Mouse (Mus musculus) heart, adult 2 months (tissue): Measurements from ENCODE around the gene Pik3ca. TPM values are rescaled to one million over a fixed set of nuclear protein-coding genes. Genes with fewer than 3 reads are reported as not detected.

Experiments used
- DNase-seq, 2 experiments: peaks; one replicate each; pipeline ENCODE4 v3.0.0; 2021
- H3K27ac ChIP-seq: fragments of 200-600 bp; 2 replicates; pipeline ENCODE4 v1.8.1; 2022
- H3K27me3 ChIP-seq: fragments of 200-500 bp; 2 replicates; pipeline ENCODE4 v1.6.1; 2012; ENCODE audit warnings: mild to moderate bottlenecking, low read length, inconsistent platforms, mixed read lengths; ENCODE audit not compliant: control insufficient read depth, insufficient read depth
- H3K36me3 ChIP-seq: fragments of 200-500 bp; 2 replicates; pipeline ENCODE4 v1.6.1; 2012; ENCODE audit warnings: low read length, inconsistent platforms; ENCODE audit not compliant: control insufficient read depth, insufficient read depth
- H3K4me1 ChIP-seq: fragments of 200-500 bp; 2 replicates; pipeline ENCODE4 v1.6.1; 2011; ENCODE audit warnings: low read length; ENCODE audit not compliant: control insufficient read depth, insufficient read depth
- H3K4me3 ChIP-seq: fragments of 200-600 bp; 2 replicates; pipeline ENCODE4 v1.8.1; 2022
- H3K79me2 ChIP-seq: fragments of 200-500 bp; replicated peaks from 2 replicates; pipeline ENCODE4 v1.6.1; 2012; ENCODE audit warnings: mild to moderate bottlenecking, inconsistent platforms, low read length, moderate library complexity, mixed read lengths; ENCODE audit not compliant: control insufficient read depth, insufficient read depth
- H3K9ac ChIP-seq: fragments of 200-500 bp; 2 replicates; pipeline ENCODE4 v1.6.1; 2012; ENCODE audit warnings: low read depth, mild to moderate bottlenecking, control low read depth, inconsistent platforms, low read length, mixed read lengths
- CTCF ChIP-seq: fragments of 200-600 bp; IDR thresholded peaks from 2 replicates; pipeline ENCODE4 v1.8.1; 2022; ENCODE audit warnings: antibody characterized with exemption, mild to moderate bottlenecking, moderate library complexity
- EP300 ChIP-seq: fragments of 200-500 bp; IDR thresholded peaks from 2 replicates; pipeline ENCODE4 v1.6.1; 2011; ENCODE audit warnings: low read depth, low read length, control low read depth; ENCODE audit not compliant: insufficient read depth
- POLR2A ChIP-seq: fragments of 200-500 bp; IDR thresholded peaks from 2 replicates; pipeline ENCODE4 v1.6.1; 2011; ENCODE audit warnings: mild to moderate bottlenecking, low read depth, low read length, control low read depth; ENCODE audit not compliant: insufficient read depth
- WGBS: fragments of 180-500 bp; shearing (Covaris S2); methylation state at CpG from one replicate; pipeline ENCODE4 v1.1.7; 2018; 5-methylcytosine and 5-hydroxymethylcytosine counted together
- intact Hi-C: fragments of 180-260 bp; cut with DNase I; formaldehyde crosslinking; loops from one replicate; pipeline ENCODE4 v1.15.1; 2025
- polyA plus RNA-seq: library from polyadenylated mRNA; depleted of rRNA; stranded (reverse); fragments of >200 nt; gene quantifications from 2 replicates; pipeline ENCODE4 v1.2.3, GENCODE M21; 2012
- total RNA-seq, 2 experiments: library from RNA; stranded (reverse); gene quantifications; 2 replicates each; pipeline ENCODE4 v1.2.3; 2021

Pik3ca gene
- total and polyA plus RNA-seq, 3 experiments: 6.5 to 48.5 (median 43.5) TPM

DNA sequence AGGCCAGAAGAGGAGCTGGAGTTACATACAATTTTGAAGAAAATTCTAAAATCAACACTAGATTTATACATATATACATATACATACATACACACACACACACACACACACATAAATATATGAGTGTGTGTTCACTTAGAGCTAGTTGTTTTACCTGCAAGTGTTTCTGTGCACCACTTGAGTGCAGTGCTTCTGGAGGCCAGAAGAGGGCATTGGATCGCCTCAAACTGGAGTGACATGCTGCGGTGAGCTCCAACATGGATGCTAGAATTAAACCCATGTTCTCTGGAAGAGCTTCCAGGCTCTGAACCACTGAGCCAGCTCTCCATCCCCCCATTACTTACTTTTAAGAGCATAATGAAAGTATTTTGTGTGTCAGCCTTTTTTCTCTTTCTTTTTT, 17.6 kb upstream of the Pik3ca start:
- no peak overlapping the region for H3K9ac ChIP-seq
- H3K36me3 ChIP-seq: no peaks in the 10 kb centered on the region
- no peak overlapping the region for H3K27ac ChIP-seq
- WGBS: 44% methylated on average over 2 of the region's 2 CpGs
- H3K27me3 ChIP-seq: no peaks in the 10 kb centered on the region
- no peaks in the 10 kb centered on the region for H3K4me1 ChIP-seq
- DNase-seq: no peak
- H3K79me2 ChIP-seq: no peaks in the 10 kb centered on the region
- TF ChIP-seq EP300: no peak
- TF ChIP-seq POLR2A: no peak
- peak; percentile 57 for TF ChIP-seq CTCF
- no peak overlapping the region for H3K4me3 ChIP-seq
- intact Hi-C loops: no loop called here

GRCm38 (mm10) chr3:32381556-32381955, 15.9 kb upstream of the Pik3ca start:
- Histone ChIP-seq H3K27me3 (no peaks in the 10 kb centered on the region), H3K36me3 (no peaks in the 10 kb centered on the region), H3K4me3 (no peak overlapping the region), H3K9ac (no peak overlapping the region), H3K4me1 (no peaks in the 10 kb centered on the region), H3K79me2 (no peaks in the 10 kb centered on the region), H3K27ac (no peak overlapping the region)
- intact Hi-C loops: no loop called here
- 74% methylated on average over 3 of the region's 3 CpGs for WGBS
- no peak for DNase-seq
- TF ChIP-seq EP300 (no peak), POLR2A (no peak), CTCF (no peak)

- no peaks in the 10 kb centered on the region for H3K4me1 ChIP-seq
- H3K9ac ChIP-seq: no peak overlapping the region
- no peak for DNase-seq
- intact Hi-C loops: loop anchor here (10.0 kb wide), 2 partner anchors 312 to 1788 kb away; partner anchors contain the start of genes Actl6a and Mynn
- no peaks in the 10 kb centered on the region for H3K36me3 ChIP-seq
- no peak overlapping the region for H3K4me3 ChIP-seq
- TF ChIP-seq POLR2A (no peak), CTCF (no peak), EP300 (no peak)
- no peak overlapping the region for H3K27ac ChIP-seq
- 85% methylated on average over 4 of the region's 4 CpGs for WGBS
- H3K27me3 ChIP-seq: no peaks in the 10 kb centered on the region
- no peaks in the 10 kb centered on the region for H3K79me2 ChIP-seq
Observed at GRCm38 (mm10) chr3:32392841-32393240, 4.6 kb upstream of the Pik3ca start.

DNA sequence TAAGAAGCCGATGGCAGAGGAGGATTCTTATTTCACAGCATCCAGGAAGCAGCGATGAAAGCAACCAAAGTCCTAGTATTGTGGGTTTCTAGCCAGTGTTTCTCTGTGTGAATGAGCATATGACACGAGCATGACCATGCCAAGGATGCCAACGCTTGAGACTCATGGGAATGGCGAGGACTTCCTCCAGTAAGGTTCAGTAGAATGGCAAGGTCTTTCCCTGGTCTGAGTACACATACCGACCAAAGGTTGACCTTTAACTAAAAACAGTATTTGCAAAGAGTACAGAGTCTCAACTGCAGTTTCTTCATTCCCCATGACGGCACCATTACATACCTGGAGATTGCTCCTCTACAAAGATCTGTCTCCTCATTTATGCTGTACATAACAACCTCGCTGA, 3.5 kb upstream of the Pik3ca start:
- Histone ChIP-seq H3K27me3 (no peaks in the 10 kb centered on the region), H3K36me3 (peaks cover 5% of the 10 kb centered on the region), H3K4me3 (no peak overlapping the region), H3K27ac (no peak overlapping the region), H3K4me1 (peaks cover 2% of the 10 kb centered on the region; the same call in 1 of the 2 replicates), H3K9ac (no peak overlapping the region), H3K79me2 (0 out of 2 replicates have a peak, but pooled peaks cover 1% of the 10 kb centered on the region)
- intact Hi-C loops: loop anchor here (10.0 kb wide), 2 partner anchors 311 to 1789 kb away; partner anchors contain the start of genes Actl6a and Mynn
- DNase-seq: no peak
- WGBS: 89% methylated on average over 8 of the region's 8 CpGs
- TF ChIP-seq CTCF (no peak), POLR2A (no peak), EP300 (no peak)

DNA sequence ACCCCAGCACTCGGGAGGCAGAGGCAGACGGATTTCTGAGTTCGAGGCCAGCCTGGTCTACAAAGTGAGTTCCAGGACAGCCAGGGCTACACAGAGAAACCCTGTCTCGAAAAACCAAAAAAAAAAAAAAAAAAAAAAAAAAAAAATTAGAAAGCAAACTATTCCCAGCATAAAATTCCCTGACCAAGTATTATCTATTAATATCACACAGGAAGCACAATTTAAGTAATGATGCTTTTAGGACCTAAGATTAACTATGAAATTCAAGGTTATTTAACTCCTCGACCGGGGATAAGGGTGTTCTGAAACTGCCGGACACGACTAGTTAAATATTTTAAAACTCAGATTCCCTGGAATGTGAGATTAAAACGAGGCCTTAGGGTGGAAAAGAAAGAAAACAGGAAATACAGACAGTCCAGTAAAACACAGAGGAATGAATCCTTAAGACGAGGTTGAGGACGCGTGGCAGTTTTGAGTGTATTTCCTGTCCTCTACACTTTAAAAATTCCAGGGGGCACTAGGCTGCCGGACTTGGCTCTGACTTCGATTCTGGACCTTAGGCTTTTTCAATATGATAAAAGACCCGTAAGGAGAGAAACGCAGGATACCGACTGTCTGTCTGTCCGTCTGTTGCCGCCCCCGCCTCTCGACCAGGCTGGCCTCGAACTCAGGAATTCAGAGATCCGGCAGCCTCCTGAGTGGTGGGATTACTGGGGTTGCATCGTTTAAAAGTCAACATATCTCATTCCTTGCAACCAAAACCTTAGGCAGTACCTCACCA, 1.5 kb upstream of the Pik3ca start:
- H3K9ac ChIP-seq: peak overlapping the region; percentile 71
- TF ChIP-seq CTCF (peak; percentile 30), POLR2A (no peak), EP300 (no peak)
- no peaks in the 10 kb centered on the region for H3K27me3 ChIP-seq
- peaks cover 8% of the 10 kb centered on the region for H3K36me3 ChIP-seq
- intact Hi-C loops: loop anchor here (2.0 to 10.0 kb wide), 6 partner anchors 56 to 1791 kb away; partner anchors contain the start of genes Actl6a, Mfn1, Mynn and Zfp639
- DNase-seq: peak; percentile 43 to 61
- peak overlapping the region; percentile 88 for H3K27ac ChIP-seq
- peaks cover 12% of the 10 kb centered on the region for H3K4me1 ChIP-seq
- 16% methylated on average over 24 of the region's 24 CpGs for WGBS
- H3K4me3 ChIP-seq: peak overlapping the region; percentile 97
- peaks cover 3% of the 10 kb centered on the region for H3K79me2 ChIP-seq
